Mouse (Mus musculus) liver, embryonic 14.5 days (tissue): ENCODE measurements at regions not wholly inside any gene's neighbourhood (a gene's known extent, or its start where the extent isn't known, plus 50 kb on each side); places are given as distances from the start of the nearest gene placed in this dataset.

ENCODE experiments used
- ATAC-seq: fragments of 200-750 bp; cut with Nextera tagmentation; 2 replicates; pipeline ENCODE4 v1.8.0; 2017; ENCODE audit warnings: moderate number of reproducible peaks, mild to moderate bottlenecking, moderate library complexity; ENCODE audit not compliant: insufficient read depth
- DNase-seq, 3 experiments: peaks; one replicate each; pipeline ENCODE4 v3.0.0-alpha.2; 2012 to 2013; ENCODE audit warnings: low read depth in 3 of 3, low spot score in 3 of 3
- H3K27ac ChIP-seq: fragments of 300-500 bp; sonication (generic); 2 replicates; pipeline ENCODE4 v1.5.1; 2014; ENCODE audit warnings: moderate library complexity, mild to moderate bottlenecking, control low read depth, inconsistent platforms
- H3K27me3 ChIP-seq: fragments of 300-500 bp; sonication (generic); 2 replicates; pipeline ENCODE4 v1.6.1; 2014; ENCODE audit warnings: mild to moderate bottlenecking, low read length, moderate library complexity; ENCODE audit not compliant: control insufficient read depth, insufficient read depth
- H3K36me3 ChIP-seq: fragments of 300-500 bp; sonication (generic); replicated peaks from 2 replicates; pipeline ENCODE4 v1.6.1; 2014; ENCODE audit warnings: low read depth; ENCODE audit not compliant: control insufficient read depth, insufficient read depth
- H3K4me1 ChIP-seq, 2 experiments: fragments of 200-500 bp in 1 of 2; fragments of 300-500 bp in 1 of 2; sonication (generic) in 1 of 2; replicated peaks; 2 replicates each; pipeline ENCODE4 v1.6.1; 2012 to 2014; ENCODE audit warnings: antibody characterized with exemption in 1 of 2, inconsistent platforms in 1 of 2, low read length in 1 of 2; ENCODE audit not compliant: control insufficient read depth in 2 of 2, insufficient read depth in 2 of 2
- H3K4me2 ChIP-seq: fragments of 300-500 bp; sonication (generic); 2 replicates; pipeline ENCODE4 v1.6.1; 2014; ENCODE audit warnings: low read depth, mild to moderate bottlenecking, control low read depth, moderate library complexity
- H3K4me3 ChIP-seq, 2 experiments: fragments of 200-500 bp in 1 of 2; fragments of 300-500 bp in 1 of 2; sonication (generic) in 1 of 2; 2 replicates each; pipeline ENCODE4 v1.5.1; 2012 to 2014; ENCODE audit warnings: low read depth in 2 of 2, low read length in 2 of 2, mild to moderate bottlenecking in 2 of 2, control low read depth in 1 of 2, inconsistent platforms in 1 of 2, moderate library complexity in 1 of 2; ENCODE audit not compliant: insufficient read depth in 1 of 2
- H3K9ac ChIP-seq: fragments of 300-500 bp; sonication (generic); replicated peaks from 2 replicates; pipeline ENCODE4 v1.6.1; 2014; ENCODE audit warnings: mild to moderate bottlenecking, control low read depth, moderate library complexity
- H3K9me3 ChIP-seq: fragments of 300-500 bp; sonication (generic); 2 replicates; pipeline ENCODE4 v1.6.1; 2016; ENCODE audit warnings: low read length, mixed read lengths; ENCODE audit not compliant: control insufficient read depth
- CTCF ChIP-seq: IDR thresholded peaks from 2 replicates; pipeline ENCODE4 v1.5.1; 2016; ENCODE audit warnings: antibody characterized with exemption, low read depth, control low read depth
- EP300 ChIP-seq: IDR thresholded peaks from 2 replicates; pipeline ENCODE4 v1.6.1; 2016; ENCODE audit warnings: antibody characterized with exemption, low read depth
- WGBS: fragments of 180-500 bp; shearing (Covaris S2); extraction: QIAGEN DNeasy Blood & Tissue Kit; methylation state at CpG from one replicate; pipeline ENCODE4 v1.1.7; 2014; ENCODE audit not compliant: insufficient replicate concordance; 5-methylcytosine and 5-hydroxymethylcytosine counted together

DNA sequence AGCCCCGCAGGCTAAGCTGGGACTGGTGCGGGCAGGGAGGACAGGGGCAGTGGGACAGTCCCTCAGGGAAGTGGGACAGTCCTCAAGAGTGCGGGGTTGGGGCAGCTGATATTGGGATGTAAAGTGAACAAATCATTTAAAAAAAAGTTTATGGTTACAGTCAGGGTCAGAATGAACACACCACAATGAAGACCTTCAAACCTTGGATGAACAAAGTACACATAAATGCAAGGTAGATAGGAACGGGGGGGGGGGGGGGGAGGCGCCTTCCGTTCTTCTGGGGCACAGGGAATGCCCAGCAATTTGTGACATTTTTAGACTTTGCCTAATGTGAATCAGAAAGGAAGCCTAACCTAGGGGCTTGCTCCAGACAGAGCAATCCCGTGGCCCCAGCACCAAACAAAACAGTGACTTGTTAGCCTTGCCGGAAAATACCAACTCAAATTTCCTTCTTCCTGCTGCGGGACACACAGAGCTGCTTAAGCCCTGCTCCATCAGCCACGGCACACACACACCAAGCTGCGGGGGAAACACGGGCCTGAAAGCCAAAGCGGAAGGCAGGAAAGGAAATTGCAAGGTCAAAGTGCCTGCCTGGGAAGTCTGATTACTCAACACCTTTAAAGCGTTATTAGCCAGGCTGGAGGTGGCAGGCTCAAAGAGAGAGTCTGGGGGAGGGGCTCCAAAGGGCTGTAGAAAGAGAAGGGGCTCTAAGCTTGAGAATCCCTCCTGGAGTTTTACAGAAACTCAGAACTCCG, 309.6 kb upstream of the Jarid2 start:
- peaks cover 2 to 17% of the 10 kb centered on the region in 2 experiments; a peak in 2 of 4 replicates for H3K4me1 ChIP-seq
- no peaks in the 10 kb centered on the region for H3K27me3 ChIP-seq
- no peak overlapping the region for H3K27ac ChIP-seq
- TF ChIP-seq EP300 (no peak), CTCF (no peak)
- H3K36me3 ChIP-seq = no peaks in the 10 kb centered on the region
- no peak overlapping the region for H3K9ac ChIP-seq
- 15% methylated on average over 15 of the region's 15 CpGs for WGBS
- H3K9me3 ChIP-seq = no peaks in the 10 kb centered on the region
- no peak for ATAC-seq
- H3K4me2 ChIP-seq = peak overlapping the region; percentile 43
- DNase-seq = peak in 2 of 3 experiments; percentile 16 to 22
- H3K4me3 ChIP-seq = no peak overlapping the region

DNA sequence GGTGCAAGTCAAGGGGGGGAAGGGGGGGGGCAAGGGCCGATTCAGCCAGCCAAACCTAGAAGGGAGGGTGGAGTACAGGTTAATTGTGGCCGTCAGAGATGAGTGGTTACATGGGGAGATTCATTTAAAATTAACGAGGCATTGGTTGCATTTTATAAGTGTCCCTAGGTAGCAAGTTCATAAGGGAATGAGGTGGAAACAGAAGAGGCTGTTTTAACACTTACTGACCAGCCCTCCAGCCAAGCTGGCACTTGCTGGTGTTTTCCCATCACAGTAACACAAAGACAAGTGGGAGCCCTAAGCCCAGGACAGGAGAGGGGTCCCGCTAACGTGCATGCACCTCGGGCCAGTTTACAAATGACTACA, 309.1 kb upstream of the Jarid2 start:
- Histone ChIP-seq H3K27me3 (no peaks in the 10 kb centered on the region), H3K9me3 (no peaks in the 10 kb centered on the region), H3K9ac (no peak overlapping the region), H3K4me1 (peaks cover 2 to 17% of the 10 kb centered on the region in 2 experiments; a peak in 2 of 4 replicates), H3K4me2 (peak overlapping the region; percentile 43; the same call in 1 of the 2 replicates), H3K27ac (no peak overlapping the region), H3K4me3 (no peak overlapping the region), H3K36me3 (no peaks in the 10 kb centered on the region)
- TF ChIP-seq EP300 = no peak
- no peak for TF ChIP-seq CTCF
- no peak for ATAC-seq
- 30% methylated on average over 6 of the region's 6 CpGs for WGBS
- no peak for DNase-seq

- Histone ChIP-seq H3K36me3 (no peaks in the 10 kb centered on the region), H3K4me1 (peaks cover 2 to 17% of the 10 kb centered on the region in 2 experiments; a peak in 2 of 4 replicates), H3K27me3 (no peaks in the 10 kb centered on the region), H3K9ac (no peak overlapping the region), H3K9me3 (no peaks in the 10 kb centered on the region), H3K27ac (no peak overlapping the region), H3K4me2 (no peak overlapping the region), H3K4me3 (no peak overlapping the region)
- WGBS = 77% methylated on average over 8 of the region's 8 CpGs
- TF ChIP-seq EP300 (no peak), CTCF (no peak)
- DNase-seq (no peak), ATAC-seq (no peak)
Observed at GRCm38 (mm10) chr13:44420941-44421340, 308.3 kb upstream of the Jarid2 start.

GRCm38 (mm10) chr13:44421426-44421825, 307.8 kb upstream of the Jarid2 start:
- Histone ChIP-seq H3K4me2 (no peak overlapping the region), H3K27me3 (no peaks in the 10 kb centered on the region), H3K4me1 (peaks cover 2 to 16% of the 10 kb centered on the region in 2 experiments; a peak in 2 of 4 replicates), H3K36me3 (no peaks in the 10 kb centered on the region), H3K9me3 (no peaks in the 10 kb centered on the region), H3K4me3 (no peak overlapping the region), H3K9ac (no peak overlapping the region), H3K27ac (no peak overlapping the region)
- TF ChIP-seq EP300 (no peak), CTCF (no peak)
- no peak for DNase-seq
- WGBS = 77% methylated on average over 3 of the region's 3 CpGs
- no peak for ATAC-seq

GRCm38 (mm10) chr13:44421922-44422321, 307.4 kb upstream of the Jarid2 start:
- no peak overlapping the region for H3K27ac ChIP-seq
- ATAC-seq (no peak), DNase-seq (no peak)
- no peak overlapping the region for H3K4me3 ChIP-seq
- H3K9me3 ChIP-seq = no peaks in the 10 kb centered on the region
- TF ChIP-seq CTCF = no peak
- no peak for TF ChIP-seq EP300
- 61% methylated on average over 5 of the region's 5 CpGs for WGBS
- peaks cover 2 to 14% of the 10 kb centered on the region in 2 experiments; a peak in 2 of 4 replicates for H3K4me1 ChIP-seq
- no peak overlapping the region for H3K9ac ChIP-seq
- no peak overlapping the region for H3K4me2 ChIP-seq
- no peaks in the 10 kb centered on the region for H3K36me3 ChIP-seq
- no peaks in the 10 kb centered on the region for H3K27me3 ChIP-seq
